Mouse (Mus musculus): ENCODE measurements around the gene Nceh1. TPM values are rescaled to one million over a fixed set of nuclear protein-coding genes. Genes with fewer than 3 reads are reported as not detected.

Nceh1 gene
- total and polyA plus RNA-seq, 3 experiments = 8.2 to 9.3 TPM; not detected in 1

DNA sequence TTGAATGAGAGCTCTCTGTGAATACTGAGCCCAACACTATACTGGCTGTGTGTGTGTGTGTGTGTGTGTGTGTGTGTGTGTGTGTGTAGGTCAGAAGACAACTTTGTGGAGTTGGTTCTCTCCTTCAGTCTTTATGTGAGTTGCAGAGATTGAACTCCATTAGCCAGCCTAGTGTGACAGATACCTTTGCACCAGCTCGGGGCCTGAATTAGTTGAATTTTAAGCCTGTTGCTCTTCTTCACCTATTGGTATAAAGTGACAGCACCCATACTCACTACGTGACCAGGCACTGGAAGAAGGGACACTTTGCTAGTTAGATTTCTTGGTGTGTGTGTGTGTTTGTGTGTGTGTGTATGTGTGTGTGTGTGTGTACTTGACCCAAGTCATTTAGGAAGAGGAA is 77.6 kb downstream of the Nceh1 start:
- peaks cover 1 to 4% of the 10 kb centered on the region in 2 experiments; a peak in 2 of 4 replicates for H3K27me3 ChIP-seq (ENCODE audit: control insufficient read depth in 1 of 2, insufficient read depth in 2 of 2, low read length in 2 of 2)
- H3K79me2 ChIP-seq (ENCODE audit: control insufficient read depth, insufficient read depth, low read length, poor library complexity) = no peaks in the 10 kb centered on the region
- H3K9me3 ChIP-seq (replicated peaks; ENCODE audit: insufficient read depth, low read length) = no peaks in the 10 kb centered on the region
- no peak for DNase-seq (ENCODE audit: low read depth, low spot score)
- H3K27ac ChIP-seq (ENCODE audit: control insufficient read depth, low read depth, low read length) = no peak overlapping the region
- H3K4me1 ChIP-seq (ENCODE audit: control insufficient read depth in 1 of 2, insufficient read depth in 2 of 2, low read length in 2 of 2) = no peaks in the 10 kb centered on the region
- H3K9ac ChIP-seq (ENCODE audit: control insufficient read depth, low read depth, low read length, poor library complexity, severe bottlenecking) = no peak overlapping the region
- TF ChIP-seq CHD1 (IDR thresholded peaks at IDR 0.05; ENCODE audit: low read depth, low read length) (no peak), RCOR1 (IDR thresholded peaks at IDR 0.05; ENCODE audit: low read depth, low read length) (no peak), SIN3A (IDR thresholded peaks at IDR 0.05; ENCODE audit: low read length) (no peak), KAT2A (conservative IDR thresholded peaks at IDR 0.05; ENCODE audit: low read depth, low read length) (no peak), TCF12 (IDR thresholded peaks at IDR 0.05; ENCODE audit: low read depth, low read length) (no peak), NELFE (IDR thresholded peaks at IDR 0.05; ENCODE audit: low read depth, low read length) (no peak), MXI1 (IDR thresholded peaks at IDR 0.05; ENCODE audit: low read depth, low read length) (no peak), CHD2 (IDR thresholded peaks at IDR 0.05; ENCODE audit: low read length) (no peak), MAFK (IDR thresholded peaks at IDR 0.05; ENCODE audit: borderline replicate concordance, low read depth, low read length) (no peak), POLR2AphosphoS5 (IDR thresholded peaks at IDR 0.05; ENCODE audit: borderline replicate concordance, low read depth, low read length) (no peak), USF2 (IDR thresholded peaks at IDR 0.05; ENCODE audit: borderline replicate concordance in 1 of 2, insufficient read depth in 1 of 2, low read depth in 1 of 2, low read length in 2 of 2) (no peak), MYB (IDR thresholded peaks at IDR 0.05; ENCODE audit: low read depth, low read length) (no peak), POLR2A (IDR thresholded peaks at IDR 0.05; ENCODE audit: control insufficient read depth in 1 of 2, insufficient read depth in 1 of 2, low read depth in 1 of 2, low read length in 2 of 2, poor library complexity in 1 of 2) (no peak), JUND (IDR thresholded peaks at IDR 0.05; ENCODE audit: low read depth, low read length) (no peak), ZC3H11A (IDR thresholded peaks at IDR 0.05; ENCODE audit: low read depth, low read length) (no peak), GABPA (IDR thresholded peaks at IDR 0.05; ENCODE audit: low read depth, low read length) (no peak), GATA1 (IDR thresholded peaks at IDR 0.05; ENCODE audit: low read depth, low read length) (no peak), MAZ (IDR thresholded peaks at IDR 0.05; ENCODE audit: low read depth, low read length) (no peak)
- no peak overlapping the region for H3K4me3 ChIP-seq (ENCODE audit: control insufficient read depth in 1 of 2, insufficient read depth in 1 of 2, low read depth in 2 of 2, low read length in 2 of 2)
- H3K36me3 ChIP-seq (ENCODE audit: control insufficient read depth in 1 of 2, insufficient read depth in 2 of 2, low read length in 2 of 2) = no peaks in the 10 kb centered on the region

GRCm38 (mm10) chr3:27267327-27267726 is 84.6 kb downstream of the Nceh1 start:
- Histone ChIP-seq H3K36me3 (ENCODE audit: control insufficient read depth in 1 of 2, insufficient read depth in 2 of 2, low read length in 2 of 2) (no peaks in the 10 kb centered on the region), H3K9ac (ENCODE audit: control insufficient read depth, low read depth, low read length, poor library complexity, severe bottlenecking) (no peak overlapping the region), H3K9me3 (replicated peaks; ENCODE audit: insufficient read depth, low read length) (no peaks in the 10 kb centered on the region), H3K27ac (ENCODE audit: control insufficient read depth, low read depth, low read length) (no peak overlapping the region), H3K27me3 (ENCODE audit: control insufficient read depth in 1 of 2, insufficient read depth in 2 of 2, low read length in 2 of 2) (peaks cover 1 to 15% of the 10 kb centered on the region in 2 experiments; a peak in 3 of 4 replicates), H3K4me1 (ENCODE audit: control insufficient read depth in 1 of 2, insufficient read depth in 2 of 2, low read length in 2 of 2) (no peaks in the 10 kb centered on the region), H3K79me2 (ENCODE audit: control insufficient read depth, insufficient read depth, low read length, poor library complexity) (no peaks in the 10 kb centered on the region), H3K4me3 (ENCODE audit: control insufficient read depth in 1 of 2, insufficient read depth in 1 of 2, low read depth in 2 of 2, low read length in 2 of 2) (no peak overlapping the region)
- TF ChIP-seq NELFE (IDR thresholded peaks at IDR 0.05; ENCODE audit: low read depth, low read length) (no peak), USF2 (IDR thresholded peaks at IDR 0.05; ENCODE audit: borderline replicate concordance in 1 of 2, insufficient read depth in 1 of 2, low read depth in 1 of 2, low read length in 2 of 2) (no peak), E2F4 (IDR thresholded peaks at IDR 0.05; ENCODE audit: borderline replicate concordance, low read depth, low read length) (no peak), CTCF (IDR thresholded peaks at IDR 0.05 in 2 of 3, conservative IDR thresholded peaks at IDR 0.05 in 1 of 3; ENCODE audit: control insufficient read depth in 1 of 3, insufficient read depth in 1 of 3, low read depth in 2 of 3, low read length in 3 of 3, poor library complexity in 1 of 3, severe bottlenecking in 1 of 3) (no peak), SMC3 (IDR thresholded peaks at IDR 0.05; ENCODE audit: low read depth, low read length) (no peak)
- DNase-seq (ENCODE audit: low read depth, low spot score) = no peak

Measured in MEL (cell line).